Mouse (Mus musculus) megakaryocyte, embryonic 14.5 days (primary cell): ENCODE results near the gene Il11. TPM values are rescaled to one million over a fixed set of nuclear protein-coding genes. Genes with fewer than 3 reads are reported as not detected.

Source experiments
- H3K27me3 ChIP-seq: replicated peaks from 2 replicates; pipeline ENCODE3; 2012; ENCODE audit warnings: inconsistent platforms
- H3K36me3 ChIP-seq: replicated peaks from 2 replicates; pipeline ENCODE3; 2012; ENCODE audit warnings: low read length, inconsistent platforms, mixed read lengths
- H3K4me1 ChIP-seq: 2 replicates; pipeline ENCODE4 v1.6.1; 2012; ENCODE audit warnings: inconsistent platforms
- H3K4me3 ChIP-seq: replicated peaks from 2 replicates; pipeline ENCODE3; 2012; ENCODE audit warnings: moderate library complexity, mild to moderate bottlenecking, inconsistent platforms
- H3K9me3 ChIP-seq: 2 replicates; pipeline ENCODE4 v1.6.1; 2012; ENCODE audit warnings: inconsistent platforms
- FLI1 ChIP-seq: IDR thresholded peaks from 2 replicates; pipeline ENCODE4 v1.6.1; 2012; ENCODE audit warnings: low read length, inconsistent platforms, mixed read lengths
- GATA1 ChIP-seq: IDR thresholded peaks from 3 replicates; pipeline ENCODE4 v1.6.1; 2012; ENCODE audit warnings: mixed read lengths, low read length, inconsistent platforms, borderline replicate concordance
- polyA plus RNA-seq: library from polyadenylated mRNA; stranded (reverse); fragments of >175 nt; gene quantifications from 2 replicates; pipeline ENCODE4 v1.2.3, GENCODE M21; 2012; ENCODE audit warnings: low replicate concordance; ENCODE audit not compliant: insufficient read depth

The Il11 gene
- polyA plus RNA-seq, 1 experiment, result 0.26 TPM

DNA sequence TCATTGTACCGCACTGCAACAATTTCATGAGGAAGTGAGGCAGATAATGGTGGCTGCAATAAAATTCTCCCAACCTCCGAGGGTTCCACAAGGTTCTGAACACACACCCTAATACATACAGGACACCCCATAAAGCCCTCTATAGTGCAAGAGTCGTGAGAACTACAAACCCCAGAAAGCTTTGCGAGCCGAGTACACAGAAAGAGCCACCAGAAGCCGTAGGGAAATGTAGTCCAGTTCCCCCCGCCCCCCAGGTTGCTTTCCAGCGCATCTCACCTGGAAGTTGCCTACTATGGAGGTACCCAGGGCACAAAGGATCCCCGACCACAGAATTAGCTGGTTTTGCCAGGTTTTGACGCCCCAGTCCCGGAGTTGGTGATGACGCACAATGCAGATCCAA is 59.2 kb downstream of the Il11 start:
- H3K36me3 ChIP-seq, result no peaks in the 10 kb centered on the region
- H3K4me3 ChIP-seq, result peak overlapping the region; percentile 86
- no peak for TF ChIP-seq GATA1
- TF ChIP-seq FLI1, result no peak

More for the DNA sequence above, 59.2 kb downstream of the Il11 start:
- H3K9me3 ChIP-seq, result no peaks in the 10 kb centered on the region
- H3K27me3 ChIP-seq, result no peaks in the 10 kb centered on the region
- H3K4me1 ChIP-seq, result peaks cover 27% of the 10 kb centered on the region

Other genes with a start within 250 kb of the Il11 start
- gene Syt5, start 235.3 kb downstream of the Il11 start, polyA plus RNA-seq, result 2.6 TPM in 1 of 2 replicates, not detected in the other
- 0.16 TPM in 1 of 2 replicates, not detected in the other for gene Ptprh, start 178.8 kb downstream of the Il11 start, polyA plus RNA-seq
- 5.3 and 15.1 TPM in 2 replicates for gene Tmem86b, start 151.4 kb downstream of the Il11 start, polyA plus RNA-seq
- 361 and 465 TPM in 2 replicates for gene Ppp6r1, start 123.8 kb downstream of the Il11 start, polyA plus RNA-seq
- gene Hspbp1, start 97.8 kb downstream of the Il11 start, polyA plus RNA-seq, result 71.8 and 116 TPM in 2 replicates
- gene Brsk1, start 92.3 kb downstream of the Il11 start, polyA plus RNA-seq, result 0.08 TPM in 1 of 2 replicates, not detected in the other
- 0.43 TPM in 1 of 2 replicates, not detected in the other for gene Tmem150b, start 57.6 kb downstream of the Il11 start, polyA plus RNA-seq
- gene Kmt5c, start 42.7 kb downstream of the Il11 start, polyA plus RNA-seq, result 241 and 733 TPM in 2 replicates
- 47.7 and 94.6 TPM in 2 replicates for gene Cox6b2, start 29.8 kb downstream of the Il11 start, polyA plus RNA-seq
- not detected in 2 replicates for gene Fam71e2, start 11.6 kb downstream of the Il11 start, polyA plus RNA-seq
- gene Tmem190, start 78 bp upstream of the Il11 start, polyA plus RNA-seq, result not detected in 2 replicates
- 29.3 and 145 TPM in 2 replicates for gene Tmem238, start 6.8 kb upstream of the Il11 start, polyA plus RNA-seq
- gene Rpl28, start 10.0 kb upstream of the Il11 start, polyA plus RNA-seq, result 3,598 and 12,997 TPM in 2 replicates
- gene Ube2s, start 29.7 kb upstream of the Il11 start, polyA plus RNA-seq, result 217 and 258 TPM in 2 replicates
- 0.07 TPM in 1 of 2 replicates, not detected in the other for gene Shisa7, start 61.8 kb upstream of the Il11 start, polyA plus RNA-seq
- gene Isoc2b, start 87.4 kb upstream of the Il11 start, polyA plus RNA-seq, result 4.3 and 6.1 TPM in 2 replicates
- gene Isoc2a, start 94.3 kb upstream of the Il11 start, polyA plus RNA-seq, result 7.2 and 17.1 TPM in 2 replicates
- not detected in 2 replicates for gene Gm36210, start 123.7 kb upstream of the Il11 start, polyA plus RNA-seq
- gene Zfp628, start 132.4 kb upstream of the Il11 start, polyA plus RNA-seq, result 33.6 and 53.4 TPM in 2 replicates
- 0.51 TPM in 1 of 2 replicates, not detected in the other for gene Nat14, start 139.2 kb upstream of the Il11 start, polyA plus RNA-seq
- 0.09 and 1.5 TPM in 2 replicates for gene Ssc5d, start 142.9 kb upstream of the Il11 start, polyA plus RNA-seq
- 1.3 TPM in 1 of 2 replicates, not detected in the other for gene Sbk2, start 181.5 kb upstream of the Il11 start, polyA plus RNA-seq
- gene Sbk3, start 188.3 kb upstream of the Il11 start, polyA plus RNA-seq, result 0.06 TPM in 1 of 2 replicates, not detected in the other
- gene Zfp579, start 213.3 kb upstream of the Il11 start, polyA plus RNA-seq, result 48.1 and 103 TPM in 2 replicates
- 68.6 and 88.3 TPM in 2 replicates for gene Zfp524, start 231.6 kb upstream of the Il11 start, polyA plus RNA-seq
- 17.2 and 28.0 TPM in 2 replicates for gene Fiz1, start 231.8 kb upstream of the Il11 start, polyA plus RNA-seq
- not detected in 2 replicates for gene Gm44973, start 232.6 kb upstream of the Il11 start, polyA plus RNA-seq
- 30.6 and 81.9 TPM in 2 replicates for gene Zfp865, start 237.5 kb upstream of the Il11 start, polyA plus RNA-seq
- gene Ccdc106, start 237.7 kb upstream of the Il11 start, polyA plus RNA-seq, result 7.3 and 34.4 TPM in 2 replicates